Mouse (Mus musculus): ENCODE data around the gene Kctd20. TPM values are rescaled to one million over a fixed set of nuclear protein-coding genes. Genes with fewer than 3 reads are reported as not detected.
A peak's percentile ranks its signal among the peaks of the same experiment; 100 is the strongest.

The Kctd20 gene
- total and polyA plus RNA-seq, 3 experiments = 23.8 to 55.8 (median 55.7) TPM

GRCm38 (mm10) chr17:28984724-28985420, 33.1 kb downstream of the Kctd20 start:
- no peak for TF ChIP-seq POLR2A (IDR thresholded peaks at IDR 0.05; ENCODE audit: insufficient read depth, low read depth, low read length)
- intact Hi-C loops (cut with DNase I) = loop anchor here (5.0 kb wide), 1 partner anchor 37 kb away; no protein-coding TSS in a partner anchor
- no peak for DNase-seq
- Histone ChIP-seq H3K4me3 (no peak overlapping the region), H3K27ac (no peak overlapping the region), H3K9ac (ENCODE audit: low read depth, low read length) (no peak overlapping the region), H3K4me1 (ENCODE audit: control insufficient read depth, insufficient read depth, low read length) (no peaks in the 10 kb centered on the region), H3K36me3 (ENCODE audit: control insufficient read depth, insufficient read depth, low read length) (peaks cover 2% of the 10 kb centered on the region; the same call in 1 of the 2 replicates), H3K79me2 (replicated peaks; ENCODE audit: control insufficient read depth, insufficient read depth, low read length) (no peaks in the 10 kb centered on the region), H3K27me3 (ENCODE audit: control insufficient read depth, insufficient read depth, low read length) (no peaks in the 10 kb centered on the region)
- 96% methylated on average over 1 of the region's 1 CpGs for WGBS

- DNase-seq = peak in 1 of 2 experiments; percentile 45
- TF ChIP-seq CTCF (IDR thresholded peaks at IDR 0.05) (peak; percentile 80), EP300 (IDR thresholded peaks at IDR 0.05; ENCODE audit: insufficient read depth, low read depth, low read length) (no peak)
Observed at GRCm38 (mm10) chr17:28986833-28987232, 35.1 kb downstream of the Kctd20 start.

GRCm38 (mm10) chr17:28987713-28988112, 36.0 kb downstream of the Kctd20 start:
- no peaks in the 10 kb centered on the region for H3K27me3 ChIP-seq (ENCODE audit: control insufficient read depth, insufficient read depth, low read length)
- no peak overlapping the region for H3K27ac ChIP-seq
- H3K36me3 ChIP-seq (ENCODE audit: control insufficient read depth, insufficient read depth, low read length) = peaks cover 2% of the 10 kb centered on the region; the same call in 1 of the 2 replicates
- no peaks in the 10 kb centered on the region for H3K79me2 ChIP-seq (replicated peaks; ENCODE audit: control insufficient read depth, insufficient read depth, low read length)
- DNase-seq = no peak
- TF ChIP-seq EP300 (IDR thresholded peaks at IDR 0.05; ENCODE audit: insufficient read depth, low read depth, low read length) (0 out of 2 replicates have a peak, but pooled peaks have one; percentile 33), CTCF (IDR thresholded peaks at IDR 0.05) (peak; percentile 96), POLR2A (IDR thresholded peaks at IDR 0.05; ENCODE audit: insufficient read depth, low read depth, low read length) (no peak)
- intact Hi-C loops (cut with DNase I) = loop anchor here (2.0 to 5.0 kb wide), 2 partner anchors 35 to 183 kb away; no protein-coding TSS in a partner anchor
- WGBS = 66% methylated on average over 4 of the region's 4 CpGs
- H3K9ac ChIP-seq (ENCODE audit: low read depth, low read length) = no peak overlapping the region
- H3K4me3 ChIP-seq = no peak overlapping the region
- H3K4me1 ChIP-seq (ENCODE audit: control insufficient read depth, insufficient read depth, low read length) = peaks cover 1% of the 10 kb centered on the region; the same call in 1 of the 2 replicates

More at GRCm38 (mm10) chr17:28986833-28987232, 35.1 kb downstream of the Kctd20 start:
- peaks cover 1% of the 10 kb centered on the region; the same call in 1 of the 2 replicates for H3K4me1 ChIP-seq (ENCODE audit: control insufficient read depth, insufficient read depth, low read length)
- H3K27me3 ChIP-seq (ENCODE audit: control insufficient read depth, insufficient read depth, low read length) = no peaks in the 10 kb centered on the region
- intact Hi-C loops (cut with DNase I) = loop anchor here (2.0 to 5.0 kb wide), 2 partner anchors 35 to 184 kb away; no protein-coding TSS in a partner anchor
- no peak overlapping the region for H3K27ac ChIP-seq
- H3K79me2 ChIP-seq (replicated peaks; ENCODE audit: control insufficient read depth, insufficient read depth, low read length) = no peaks in the 10 kb centered on the region
- peaks cover 2% of the 10 kb centered on the region; the same call in 1 of the 2 replicates for H3K36me3 ChIP-seq (ENCODE audit: control insufficient read depth, insufficient read depth, low read length)
- no peak overlapping the region for H3K9ac ChIP-seq (ENCODE audit: low read depth, low read length)
- no peak overlapping the region for H3K4me3 ChIP-seq

GRCm38 (mm10) chr17:28988291-28988690, 36.5 kb downstream of the Kctd20 start:
- H3K36me3 ChIP-seq (ENCODE audit: control insufficient read depth, insufficient read depth, low read length) = peaks cover 2% of the 10 kb centered on the region; the same call in 1 of the 2 replicates
- no peak overlapping the region for H3K4me3 ChIP-seq
- intact Hi-C loops (cut with DNase I) = loop anchor here (5.0 kb wide), 1 partner anchor 34 kb away; no protein-coding TSS in a partner anchor
- H3K27me3 ChIP-seq (ENCODE audit: control insufficient read depth, insufficient read depth, low read length) = no peaks in the 10 kb centered on the region
- TF ChIP-seq CTCF (IDR thresholded peaks at IDR 0.05) (no peak), EP300 (IDR thresholded peaks at IDR 0.05; ENCODE audit: insufficient read depth, low read depth, low read length) (no peak)
- H3K4me1 ChIP-seq (ENCODE audit: control insufficient read depth, insufficient read depth, low read length) = peaks cover 1% of the 10 kb centered on the region; the same call in 1 of the 2 replicates
- no peak overlapping the region for H3K27ac ChIP-seq
- DNase-seq = no peak
- H3K79me2 ChIP-seq (replicated peaks; ENCODE audit: control insufficient read depth, insufficient read depth, low read length) = no peaks in the 10 kb centered on the region
- H3K9ac ChIP-seq (ENCODE audit: low read depth, low read length) = no peak overlapping the region
- 78% methylated on average over 4 of the region's 4 CpGs for WGBS

GRCm38 (mm10) chr17:28988996-28989395, 37.2 kb downstream of the Kctd20 start:
- Histone ChIP-seq H3K4me3 (no peak overlapping the region), H3K27me3 (ENCODE audit: control insufficient read depth, insufficient read depth, low read length) (no peaks in the 10 kb centered on the region), H3K9ac (ENCODE audit: low read depth, low read length) (no peak overlapping the region), H3K27ac (no peak overlapping the region), H3K79me2 (replicated peaks; ENCODE audit: control insufficient read depth, insufficient read depth, low read length) (no peaks in the 10 kb centered on the region), H3K4me1 (ENCODE audit: control insufficient read depth, insufficient read depth, low read length) (peaks cover 1% of the 10 kb centered on the region; the same call in 1 of the 2 replicates), H3K36me3 (ENCODE audit: control insufficient read depth, insufficient read depth, low read length) (peaks cover 2% of the 10 kb centered on the region; the same call in 1 of the 2 replicates)
- WGBS = 72% methylated on average over 3 of the region's 3 CpGs
- TF ChIP-seq CTCF (IDR thresholded peaks at IDR 0.05) = no peak
- no peak for TF ChIP-seq POLR2A (IDR thresholded peaks at IDR 0.05; ENCODE audit: insufficient read depth, low read depth, low read length)
- TF ChIP-seq EP300 (IDR thresholded peaks at IDR 0.05; ENCODE audit: insufficient read depth, low read depth, low read length) = no peak
- intact Hi-C loops (cut with DNase I) = loop anchor here (5.0 kb wide), 1 partner anchor 33 kb away; no protein-coding TSS in a partner anchor
- DNase-seq = no peak

GRCm38 (mm10) chr17:28990060-28990459, 38.3 kb downstream of the Kctd20 start:
- DNase-seq = no peak
- TF ChIP-seq CTCF (IDR thresholded peaks at IDR 0.05) (no peak), POLR2A (IDR thresholded peaks at IDR 0.05; ENCODE audit: insufficient read depth, low read depth, low read length) (no peak), EP300 (IDR thresholded peaks at IDR 0.05; ENCODE audit: insufficient read depth, low read depth, low read length) (no peak)
- Histone ChIP-seq H3K4me1 (ENCODE audit: control insufficient read depth, insufficient read depth, low read length) (peaks cover 3% of the 10 kb centered on the region), H3K79me2 (replicated peaks; ENCODE audit: control insufficient read depth, insufficient read depth, low read length) (peaks cover 2% of the 10 kb centered on the region; the same call in 1 of the 2 replicates), H3K27ac (no peak overlapping the region), H3K36me3 (ENCODE audit: control insufficient read depth, insufficient read depth, low read length) (peaks cover 2% of the 10 kb centered on the region; the same call in 1 of the 2 replicates), H3K9ac (ENCODE audit: low read depth, low read length) (no peak overlapping the region), H3K27me3 (ENCODE audit: control insufficient read depth, insufficient read depth, low read length) (no peaks in the 10 kb centered on the region), H3K4me3 (no peak overlapping the region)
- intact Hi-C loops (cut with DNase I) = no loop called here
- 50% methylated on average over 4 of the region's 4 CpGs for WGBS
